Mouse (Mus musculus): ENCODE data around the gene Dpep1.
"Not testable (repeated sequence)": the region's sequence is repeated elsewhere in the genome, so short reads cannot be mapped to it uniquely, and the experiment has no call there.

The Dpep1 gene

DNA sequence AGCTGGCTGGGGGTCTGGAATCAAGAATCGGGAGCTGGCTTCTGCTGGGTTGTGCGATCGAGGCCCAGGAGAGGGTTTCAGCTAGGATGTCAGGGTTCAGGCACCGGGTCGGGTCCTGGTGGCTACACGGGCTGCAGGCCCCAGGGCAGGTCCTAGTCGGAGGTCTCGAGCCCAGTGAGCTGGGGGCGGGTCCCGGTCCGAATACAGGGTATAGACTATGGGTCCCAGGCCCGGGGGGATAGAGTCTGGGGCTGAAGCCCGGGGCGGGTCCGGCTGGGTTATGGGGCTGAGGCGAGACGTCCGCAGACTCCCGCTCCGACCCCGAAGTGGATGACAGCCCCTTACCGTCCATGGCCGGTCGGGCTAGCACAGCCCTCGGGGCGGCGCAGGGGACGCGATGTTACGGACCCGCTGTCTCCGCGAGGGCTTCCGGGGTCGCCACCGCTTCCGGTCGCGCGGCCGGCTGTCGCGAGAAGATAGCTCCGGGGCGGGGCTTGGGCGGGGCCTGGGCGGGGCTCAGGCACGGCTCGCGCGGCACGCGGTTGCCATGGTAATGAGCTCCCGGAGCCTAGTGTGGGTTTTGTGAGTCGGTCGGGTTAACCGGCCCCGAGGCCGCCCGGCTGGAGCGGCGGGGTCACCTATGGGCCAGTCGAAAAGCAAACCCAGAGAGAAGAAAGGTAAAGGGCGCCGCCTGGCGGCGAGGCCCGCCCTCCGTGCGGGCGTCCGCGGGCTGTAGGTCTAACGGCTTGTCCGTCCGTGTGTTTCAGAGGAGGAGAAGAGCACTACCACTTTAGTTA, 26.5 kb downstream of the Dpep1 start, which contains the start of the genes Chmp1a and Spata33:
TSS of gene Chmp1a (minus strand) at position 443 of the 797 bp plus-strand sequence.
TSS of gene Spata33 (plus strand) at position 512 of the 797 bp plus-strand sequence.
- DNase-seq: peak; percentile 98

- no peak for DNase-seq
These were observed 27.2 kb downstream of the Dpep1 start for GRCm38 (mm10) chr8:123213118-123213772.

- no peak for DNase-seq
These were observed 29.4 kb downstream of the Dpep1 start for GRCm38 (mm10) chr8:123215430-123215829.

DNA sequence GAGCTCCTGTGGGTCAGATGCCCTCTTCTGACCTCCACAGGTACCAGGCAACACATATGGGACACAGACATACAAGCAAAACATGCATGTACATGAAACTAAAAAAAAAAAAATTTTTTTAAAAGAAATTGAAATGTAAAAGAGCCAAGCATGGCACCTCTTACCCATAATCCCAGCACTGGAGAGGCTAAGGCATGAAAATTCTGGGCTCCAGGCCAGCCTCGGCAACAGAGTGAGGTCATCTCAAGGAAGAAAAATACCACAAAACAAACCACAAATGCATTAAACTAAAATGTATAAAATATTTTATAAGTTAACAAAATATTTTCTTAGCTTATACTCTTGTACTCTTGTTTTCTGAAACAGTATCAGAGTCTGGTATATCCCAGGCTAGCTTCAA, 34.9 kb downstream of the Dpep1 start:
- DNase-seq: no peak

DNA sequence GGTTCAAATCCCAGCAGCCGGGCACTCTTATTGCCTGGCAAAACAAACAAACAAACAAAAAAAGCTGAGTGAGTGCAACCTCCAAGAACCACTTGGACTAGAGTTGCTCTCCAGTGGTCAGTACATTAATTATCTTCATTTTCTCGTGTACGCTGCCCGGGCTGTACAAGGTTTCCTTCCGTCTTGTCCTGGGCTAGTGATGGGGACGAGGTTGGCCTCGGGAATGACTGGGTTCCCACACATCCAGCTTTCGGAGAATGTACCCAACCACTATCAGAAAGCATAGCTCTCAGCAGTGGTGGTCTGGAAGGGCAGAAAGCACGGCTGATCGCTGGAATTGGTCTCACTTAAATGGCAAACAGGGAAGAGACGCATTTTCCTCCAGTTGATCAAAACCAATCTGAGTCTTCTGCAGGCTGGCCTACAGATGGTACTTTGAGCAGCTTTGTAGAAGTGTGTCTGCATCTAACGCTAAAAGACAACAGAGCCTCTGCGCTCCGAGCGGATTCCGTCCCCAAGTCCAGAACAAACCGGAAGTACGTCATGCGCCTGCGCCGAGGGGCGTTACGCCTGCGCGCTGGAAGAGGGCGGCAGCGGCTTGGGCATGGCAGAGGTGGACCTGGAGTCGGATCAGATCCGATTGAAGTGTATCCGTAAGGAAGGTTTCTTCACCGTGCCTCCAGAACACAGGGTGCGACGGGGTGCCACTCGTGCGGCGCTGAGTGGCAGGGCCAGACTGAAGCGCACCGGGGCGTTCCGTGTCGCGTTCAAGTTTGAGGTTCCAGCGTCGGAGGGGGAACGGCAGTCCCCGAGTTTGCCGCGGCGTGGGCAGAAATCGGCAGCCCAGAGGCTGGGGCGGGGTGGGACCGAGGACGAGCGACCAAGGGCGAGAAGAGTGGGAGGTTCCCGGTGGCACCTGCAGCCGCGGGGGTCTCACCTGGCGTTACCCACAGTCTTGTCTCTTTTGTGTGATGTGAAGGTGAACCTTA, 38.5 kb downstream of the Dpep1 start, which contains the start of gene Cdk10:
TSS of gene Cdk10 (plus strand) at position 565 of the 989 bp plus-strand sequence.
- DNase-seq: peak; percentile 93

DNA sequence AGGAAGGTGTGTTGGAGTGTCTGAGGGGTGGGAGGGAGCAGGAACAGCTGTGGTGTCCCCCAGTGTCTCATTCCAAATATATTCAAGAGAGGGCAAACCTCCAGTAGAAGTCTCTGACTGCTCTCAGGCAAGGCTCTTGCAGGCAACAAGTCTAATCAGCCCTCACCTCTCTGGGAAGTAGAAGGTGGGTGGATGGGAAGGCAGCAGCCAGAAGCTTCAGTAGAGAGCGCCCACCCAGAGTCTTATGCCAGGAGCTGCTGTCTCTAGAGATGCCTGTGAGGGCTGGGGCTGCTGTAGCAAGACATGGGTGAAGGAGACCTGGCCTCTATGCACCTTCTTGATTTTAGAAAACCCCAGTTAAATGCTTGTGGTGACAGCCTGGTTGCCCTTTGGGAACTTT, 42.4 kb downstream of the Dpep1 start:
- DNase-seq: no peak

- not testable (repeated sequence) for DNase-seq
These were observed 44.3 kb downstream of the Dpep1 start for GRCm38 (mm10) chr8:123230326-123230725.

GRCm38 (mm10) chr8:123231742-123232141, 45.7 kb downstream of the Dpep1 start:
- no peak for DNase-seq

DNA sequence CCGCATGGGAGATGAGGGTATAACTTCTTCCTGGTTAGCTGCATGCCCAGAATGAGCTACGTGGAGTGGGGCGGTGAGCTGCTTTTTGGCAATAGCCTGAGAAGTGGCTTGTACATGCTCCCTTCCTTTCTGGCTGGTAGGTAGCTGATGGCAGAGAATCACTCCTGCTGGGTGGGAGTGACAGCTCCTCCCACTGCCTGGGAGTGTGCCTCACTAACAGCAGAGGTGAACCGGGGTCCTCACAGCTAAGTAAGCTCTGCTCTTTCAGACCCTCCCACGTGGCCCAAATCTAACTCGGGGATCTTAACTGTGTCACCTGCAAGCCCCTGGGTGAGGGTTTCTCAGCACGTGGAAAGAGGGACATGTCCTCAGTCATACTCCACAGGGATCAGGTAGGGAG, 46.5 kb downstream of the Dpep1 start:
- no peak for DNase-seq

DNA sequence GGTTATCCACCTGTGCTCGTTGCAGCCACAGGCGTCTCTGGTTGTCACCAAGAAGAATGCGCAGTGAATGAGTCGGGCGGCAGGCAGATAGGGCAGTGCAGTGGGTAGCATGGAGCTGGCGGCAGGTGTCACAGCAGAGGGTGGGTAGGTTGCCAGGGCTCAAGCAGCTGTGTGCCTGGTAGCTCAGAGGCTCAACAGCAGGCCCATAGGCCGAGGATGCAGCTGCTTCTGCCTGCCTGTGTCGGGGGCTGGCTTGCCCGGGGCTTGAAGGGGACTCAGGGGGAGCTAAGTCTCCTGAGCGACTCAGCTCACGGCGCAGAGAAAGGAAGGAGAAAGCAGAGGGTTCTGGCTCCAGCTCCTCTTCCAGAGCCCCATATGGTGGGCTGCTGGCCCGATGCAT, 47.3 kb downstream of the Dpep1 start:
- DNase-seq: no peak

- DNase-seq: no peak
These were observed 47.7 kb downstream of the Dpep1 start for GRCm38 (mm10) chr8:123233760-123234159.

GRCm38 (mm10) chr8:123234918-123235519, 49.0 kb downstream of the Dpep1 start:
- DNase-seq: no peak

GRCm38 (mm10) chr8:123235520-123236497, 49.8 kb downstream of the Dpep1 start, which contains the start of gene Spata2l:
Gene Spata2l, minus strand, starts transcription at chr8:123236233.
- DNase-seq: peak; percentile 97

DNA sequence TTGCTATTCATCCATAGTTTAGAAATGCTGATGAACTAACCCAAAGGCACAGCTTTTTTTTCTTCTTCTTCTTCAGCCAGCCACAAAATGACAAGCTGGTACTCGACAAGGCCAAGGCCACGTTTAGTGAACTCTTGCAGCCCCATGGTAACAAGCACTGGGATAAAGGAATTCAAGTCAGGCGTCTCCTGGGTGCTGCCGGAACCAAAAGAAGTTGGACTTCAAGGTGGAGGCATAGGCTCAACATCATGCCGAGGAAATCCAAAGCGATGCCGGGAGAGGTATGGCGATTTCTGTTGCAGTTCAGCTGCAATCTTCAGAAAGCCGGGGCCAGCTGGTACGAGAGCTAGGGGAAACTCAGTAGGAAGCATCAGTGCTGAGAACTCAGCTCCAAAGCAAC, 53.4 kb downstream of the Dpep1 start:
- DNase-seq: no peak

DNA sequence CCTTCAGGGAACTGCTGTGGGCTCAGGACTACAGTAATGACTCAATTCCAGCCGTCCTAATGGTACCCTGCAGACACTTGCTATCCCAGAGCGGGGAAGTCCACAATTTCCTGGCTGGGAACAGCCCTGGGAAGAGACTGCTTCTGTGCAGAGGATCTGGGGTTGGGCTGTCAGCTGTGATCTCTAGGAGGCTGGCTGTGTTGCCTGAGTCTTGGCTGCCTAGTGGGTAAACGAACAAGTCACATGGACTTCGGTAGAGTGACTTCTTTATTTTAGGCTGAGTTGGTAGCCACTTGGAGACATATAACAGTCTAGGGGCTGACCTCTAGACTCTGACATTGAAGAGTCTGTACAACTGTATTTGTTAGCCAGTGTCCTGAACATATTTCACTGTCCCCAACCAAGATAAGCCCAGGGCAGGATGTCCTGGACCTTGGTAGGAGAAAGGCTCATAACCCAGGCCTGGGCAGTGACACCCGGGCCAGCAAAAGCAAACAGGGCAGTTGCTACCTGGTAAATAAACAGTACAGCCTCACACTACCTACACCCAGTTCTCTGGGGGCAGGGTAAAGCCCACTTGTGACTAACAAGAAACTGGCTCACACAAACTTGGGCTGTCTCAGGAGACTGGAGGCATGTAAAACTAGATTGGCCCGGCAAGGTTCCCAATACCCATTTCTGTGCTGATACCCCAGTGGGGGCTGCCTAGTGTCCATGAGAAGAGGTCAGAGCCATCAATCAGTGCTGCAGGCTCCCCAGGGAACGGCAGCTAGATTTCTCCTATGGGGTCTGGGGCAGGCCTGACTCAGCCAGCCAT, 56.3 kb downstream of the Dpep1 start:
- no peak for DNase-seq

DNA sequence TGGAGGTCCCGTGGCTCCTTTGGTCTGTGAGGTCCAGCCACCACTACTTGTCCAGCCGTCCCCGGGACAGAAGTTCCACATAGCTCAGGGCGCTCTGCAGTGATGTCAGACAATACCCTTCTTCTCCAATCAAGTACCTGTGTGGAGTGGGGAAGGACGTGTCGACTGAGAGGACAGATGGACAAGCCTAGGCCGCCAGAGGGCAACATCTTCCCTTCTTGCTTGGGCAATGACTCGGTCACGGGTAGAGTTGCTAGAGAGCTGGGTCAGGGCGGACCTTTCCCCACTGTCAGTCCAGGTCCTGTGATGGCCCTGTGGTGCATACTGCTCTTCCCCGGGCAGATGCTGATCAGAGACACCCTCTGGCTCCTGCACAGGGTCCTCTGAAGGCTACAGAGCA, 57.0 kb downstream of the Dpep1 start:
- no peak for DNase-seq

- peak; percentile 83 for DNase-seq
These were observed 58.3 kb downstream of the Dpep1 start for GRCm38 (mm10) chr8:123244382-123244781.

DNA sequence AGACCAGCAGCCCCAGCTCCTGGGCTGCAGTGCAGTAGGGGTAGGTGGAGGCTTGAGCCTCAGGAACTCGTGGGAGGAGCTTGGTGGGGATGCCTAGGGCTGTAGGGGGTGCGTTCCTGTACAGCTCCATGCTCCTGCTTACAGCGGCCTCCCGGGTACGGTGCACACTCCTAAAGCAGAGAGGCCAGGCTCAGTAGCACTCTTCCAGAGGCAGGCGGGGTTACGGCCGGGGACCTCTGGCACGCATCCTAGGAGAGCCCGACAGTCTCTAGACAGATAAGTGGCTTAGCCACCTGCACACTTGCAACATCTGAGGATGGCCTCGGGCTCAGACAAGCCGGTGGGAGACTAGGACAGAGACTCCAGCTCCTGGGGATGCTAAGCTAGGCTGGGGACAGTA, 59.5 kb downstream of the Dpep1 start:
- no peak for DNase-seq

- DNase-seq: no peak
These were observed 61.7 kb downstream of the Dpep1 start for GRCm38 (mm10) chr8:123247748-123248147.

GRCm38 (mm10) chr8:123248596-123248995, 62.6 kb downstream of the Dpep1 start:
- no peak for DNase-seq

All from kidney, adult 9 months (tissue).